Mouse (Mus musculus): ENCODE measurements around the gene Npas3. TPM values are rescaled to one million over a fixed set of nuclear protein-coding genes. Genes with fewer than 3 reads are reported as not detected.

Gene Npas3
- polyA plus RNA-seq, 1 experiment, result not detected

DNA sequence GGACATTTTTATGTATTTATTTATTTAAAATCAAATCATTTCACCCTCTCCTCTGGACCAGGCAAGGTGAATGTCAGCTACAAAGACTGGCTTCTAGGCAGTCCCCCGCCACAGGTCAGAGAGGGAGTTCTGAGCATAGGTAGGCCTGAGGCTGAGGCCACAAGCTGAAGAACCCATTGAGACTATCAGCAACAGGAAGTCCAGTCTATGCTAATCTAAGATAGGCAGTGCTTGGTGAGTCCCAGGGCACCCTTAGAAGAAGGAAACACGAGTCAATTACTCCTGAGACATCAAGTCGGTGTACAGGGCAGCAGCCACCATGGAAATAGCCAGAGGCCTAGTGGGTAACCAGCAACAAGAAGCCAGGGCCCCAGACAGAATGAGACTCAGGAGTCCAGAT lies 857.5 kb downstream of the Npas3 start:
- no peaks in the 10 kb centered on the region for H3K4me1 ChIP-seq (ENCODE audit: control insufficient read depth, insufficient read depth, low read length)
- TF ChIP-seq CTCF (IDR thresholded peaks at IDR 0.05; ENCODE audit: insufficient read depth, low read depth, low read length), result no peak
- no peak overlapping the region for H3K27ac ChIP-seq (ENCODE audit: insufficient read depth, low read depth, low read length)
- WGBS, result 97% methylated on average over 3 of the region's 3 CpGs
- no peak overlapping the region for H3K4me3 ChIP-seq (ENCODE audit: insufficient read depth, low read depth, low read length)

DNA sequence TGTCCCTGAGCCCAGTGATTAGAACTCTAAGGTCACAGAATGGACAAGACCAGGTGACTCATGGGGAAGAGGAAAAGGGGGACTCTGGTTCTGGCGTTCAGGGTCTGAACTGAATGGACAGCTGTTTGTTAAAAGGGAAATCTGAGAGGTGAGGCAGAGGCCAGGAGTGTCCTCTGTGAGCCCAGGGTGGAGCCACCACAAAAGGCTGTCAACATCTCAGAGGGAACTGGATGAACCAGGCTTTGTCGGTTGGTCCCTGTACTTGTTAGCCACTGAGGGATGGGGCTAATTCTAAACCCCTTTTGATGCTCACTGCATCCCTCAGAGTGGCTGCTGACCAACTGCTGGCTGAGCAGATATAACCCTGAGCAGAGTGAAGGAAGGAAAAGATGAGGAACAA lies 861.9 kb downstream of the Npas3 start:
- Histone ChIP-seq H3K4me3 (ENCODE audit: insufficient read depth, low read depth, low read length) (no peak overlapping the region), H3K27ac (ENCODE audit: insufficient read depth, low read depth, low read length) (no peak overlapping the region), H3K4me1 (ENCODE audit: control insufficient read depth, insufficient read depth, low read length) (no peaks in the 10 kb centered on the region)
- WGBS, result 52% methylated on average over 2 of the region's 2 CpGs
- TF ChIP-seq CTCF (IDR thresholded peaks at IDR 0.05; ENCODE audit: insufficient read depth, low read depth, low read length) (no peak), POLR2A (IDR thresholded peaks at IDR 0.05; ENCODE audit: insufficient read depth, low read depth, low read length) (no peak)

DNA sequence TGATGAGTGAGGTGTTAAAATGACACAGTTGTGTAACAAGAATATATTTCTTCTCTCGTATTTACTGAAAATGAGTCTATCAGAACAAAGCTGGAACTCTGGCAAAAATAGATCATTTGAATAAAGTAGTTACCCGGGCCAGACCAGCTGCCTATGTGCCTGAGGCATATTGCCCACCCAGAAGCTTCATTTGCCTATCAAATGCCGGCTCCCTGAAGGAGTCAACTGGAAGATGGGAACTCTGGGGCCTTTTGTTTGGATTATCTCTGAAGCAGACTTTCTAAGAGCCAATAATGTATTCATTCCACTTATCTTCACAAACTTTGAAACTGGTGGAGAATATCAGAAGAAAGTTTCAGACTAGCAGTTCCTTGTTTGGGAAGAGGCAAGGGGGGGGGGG lies 862.5 kb downstream of the Npas3 start:
- H3K4me1 ChIP-seq (ENCODE audit: control insufficient read depth, insufficient read depth, low read length), result no peaks in the 10 kb centered on the region
- WGBS, result 45% methylated on average over 3 of the region's 3 CpGs

DNA sequence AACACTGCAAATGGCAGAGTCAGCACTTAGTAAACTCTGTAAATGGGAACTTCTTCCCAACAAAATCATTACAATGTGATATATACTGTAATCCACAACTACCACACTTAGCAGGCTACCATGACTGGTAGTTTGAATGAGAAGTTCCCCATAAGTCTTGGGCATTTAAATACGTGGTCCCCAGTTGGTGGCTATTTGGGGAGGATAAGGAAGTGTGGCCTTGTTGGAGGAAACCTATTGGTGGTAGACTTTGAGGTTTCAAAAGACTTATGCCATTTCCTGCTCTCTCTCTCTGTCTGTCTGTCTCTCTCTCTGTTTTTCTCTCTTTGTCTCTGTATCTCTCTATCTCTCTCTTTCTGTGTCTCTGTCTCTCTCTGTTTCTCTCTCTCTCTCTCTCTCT lies 871.9 kb downstream of the Npas3 start:
- Histone ChIP-seq H3K4me3 (ENCODE audit: insufficient read depth, low read depth, low read length) (no peak overlapping the region), H3K4me1 (ENCODE audit: control insufficient read depth, insufficient read depth, low read length) (peaks cover 4% of the 10 kb centered on the region; the same call in 1 of the 2 replicates), H3K27ac (ENCODE audit: insufficient read depth, low read depth, low read length) (no peak overlapping the region)
- TF ChIP-seq CTCF (IDR thresholded peaks at IDR 0.05; ENCODE audit: insufficient read depth, low read depth, low read length) (no peak), POLR2A (IDR thresholded peaks at IDR 0.05; ENCODE audit: insufficient read depth, low read depth, low read length) (no peak)
- 92% methylated on average over 1 of the region's 1 CpGs for WGBS

More for the DNA sequence above, 862.5 kb downstream of the Npas3 start:
- Histone ChIP-seq H3K27ac (ENCODE audit: insufficient read depth, low read depth, low read length) (no peak overlapping the region), H3K4me3 (ENCODE audit: insufficient read depth, low read depth, low read length) (no peak overlapping the region)
- no peak for TF ChIP-seq CTCF (IDR thresholded peaks at IDR 0.05; ENCODE audit: insufficient read depth, low read depth, low read length)
- no peak for TF ChIP-seq POLR2A (IDR thresholded peaks at IDR 0.05; ENCODE audit: insufficient read depth, low read depth, low read length)

DNA sequence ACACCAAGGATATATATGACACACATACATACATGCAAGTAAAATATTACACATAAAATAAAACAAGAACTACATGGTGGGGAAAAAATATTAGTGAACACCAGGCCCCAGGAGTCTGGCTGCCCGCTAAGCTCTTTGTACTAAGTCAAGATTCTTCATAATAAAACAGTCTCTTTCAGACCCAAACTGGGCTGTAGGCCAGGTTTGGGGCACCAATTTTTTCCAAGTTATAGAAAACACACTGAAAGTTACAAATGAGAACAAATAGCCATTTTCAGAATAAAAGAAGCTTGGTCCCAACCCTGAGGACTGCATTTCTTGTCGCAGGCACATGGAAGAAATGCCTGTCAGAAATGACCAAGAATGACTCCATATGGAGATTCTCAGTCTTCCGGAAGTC lies 872.8 kb downstream of the Npas3 start:
- Histone ChIP-seq H3K27ac (ENCODE audit: insufficient read depth, low read depth, low read length) (no peak overlapping the region), H3K4me1 (ENCODE audit: control insufficient read depth, insufficient read depth, low read length) (peaks cover 4% of the 10 kb centered on the region; the same call in 1 of the 2 replicates), H3K4me3 (ENCODE audit: insufficient read depth, low read depth, low read length) (no peak overlapping the region)
- WGBS, result 70% methylated on average over 3 of the region's 3 CpGs
- TF ChIP-seq CTCF (IDR thresholded peaks at IDR 0.05; ENCODE audit: insufficient read depth, low read depth, low read length) (no peak), POLR2A (IDR thresholded peaks at IDR 0.05; ENCODE audit: insufficient read depth, low read depth, low read length) (no peak)

Measured in olfactory bulb, adult 2 months (tissue).